Mouse (Mus musculus) forebrain, embryonic 14.5 days (tissue): ENCODE measurements at regions not wholly inside any gene's neighbourhood (a gene's known extent, or its start where the extent isn't known, plus 50 kb on each side); places are given as distances from the start of the nearest gene placed in this dataset.

Experiments
- ATAC-seq: fragments of 200-750 bp; cut with Nextera tagmentation; 2 replicates; pipeline ENCODE4 v1.8.0; 2017; ENCODE audit warnings: mild to moderate bottlenecking, moderate library complexity
- DNase-seq: peaks from one replicate; pipeline ENCODE4 v3.0.0-alpha.2; 2015; ENCODE audit warnings: low spot score
- H3K27ac ChIP-seq: fragments of 300-500 bp; sonication (generic); 2 replicates; pipeline ENCODE4 v1.5.1; 2014; ENCODE audit warnings: low read depth, mild to moderate bottlenecking, control low read depth, low read length, moderate library complexity
- H3K27me3 ChIP-seq: fragments of 300-500 bp; sonication (generic); replicated peaks from 2 replicates; pipeline ENCODE4 v1.6.1; 2014; ENCODE audit warnings: low read length, control low read depth, mixed read lengths; ENCODE audit not compliant: control insufficient read depth, insufficient read depth
- H3K36me3 ChIP-seq: fragments of 300-500 bp; sonication (generic); 2 replicates; pipeline ENCODE4 v1.6.1; 2014; ENCODE audit warnings: low read length, control low read depth; ENCODE audit not compliant: control insufficient read depth, insufficient read depth
- H3K4me1 ChIP-seq: fragments of 300-500 bp; sonication (generic); 2 replicates; pipeline ENCODE4 v1.6.1; 2014; ENCODE audit warnings: antibody characterized with exemption, low read length, control low read depth; ENCODE audit not compliant: control insufficient read depth, insufficient read depth
- H3K4me2 ChIP-seq: fragments of 300-500 bp; sonication (generic); 2 replicates; pipeline ENCODE4 v1.6.1; 2014; ENCODE audit warnings: mild to moderate bottlenecking, control low read depth, low read length
- H3K4me3 ChIP-seq: fragments of 300-500 bp; sonication (generic); 2 replicates; pipeline ENCODE4 v1.5.1; 2014; ENCODE audit warnings: low read depth, low read length, control low read depth
- H3K9ac ChIP-seq: fragments of 300-500 bp; sonication (generic); 2 replicates; pipeline ENCODE4 v1.6.1; 2014; ENCODE audit warnings: mild to moderate bottlenecking, low read length, control low read depth, moderate library complexity
- H3K9me3 ChIP-seq: fragments of 300-500 bp; sonication (generic); replicated peaks from 2 replicates; pipeline ENCODE4 v1.6.1; 2016; ENCODE audit warnings: low read length, control low read depth, mixed read lengths; ENCODE audit not compliant: control insufficient read depth
- WGBS: fragments of 180-500 bp; shearing (Covaris S2); extraction: QIAGEN DNeasy Blood & Tissue Kit; methylation state at CpG from one replicate; pipeline ENCODE4 v1.1.7; 2014; 5-methylcytosine and 5-hydroxymethylcytosine counted together

DNA sequence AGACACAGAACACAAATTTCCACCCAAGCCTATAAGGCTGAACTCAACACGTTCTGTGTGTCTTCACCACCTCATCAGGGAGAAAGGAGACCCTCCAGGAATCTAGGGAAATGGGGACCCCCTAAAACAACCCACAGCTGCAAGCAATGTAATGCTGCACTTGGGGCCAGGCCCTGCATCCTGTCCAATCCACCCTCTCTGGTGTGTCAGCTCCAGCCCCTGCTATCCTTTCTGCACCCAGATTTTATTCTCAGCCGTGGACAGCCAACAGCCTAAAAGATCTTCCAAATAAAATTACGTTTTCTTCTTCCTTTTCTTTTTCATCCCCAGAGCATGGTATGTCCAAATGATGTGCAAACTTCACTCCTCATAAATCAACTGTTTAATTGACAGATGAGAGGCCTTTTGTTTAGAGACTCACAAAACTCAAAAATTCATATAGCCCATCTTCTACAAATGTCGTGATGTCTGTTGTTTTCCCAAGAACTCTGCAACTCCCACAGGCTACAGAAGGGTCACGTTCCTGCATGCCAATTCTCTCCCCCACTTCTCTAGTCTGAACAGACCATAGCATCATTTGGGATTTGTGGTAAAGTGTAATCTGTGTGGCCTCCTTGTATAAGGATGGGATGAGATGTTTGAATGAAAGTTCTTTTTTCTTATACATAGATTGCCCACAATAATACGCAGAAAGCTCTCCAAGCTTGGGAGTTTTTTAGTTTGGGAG lies 142.0 kb upstream of the Igf1 start:
- DNase-seq (no peak), ATAC-seq (no peak)
- WGBS: 86% methylated on average over 6 of the region's 6 CpGs
- Histone ChIP-seq H3K9me3 (no peaks in the 10 kb centered on the region), H3K4me1 (no peaks in the 10 kb centered on the region), H3K4me3 (no peak overlapping the region), H3K36me3 (no peaks in the 10 kb centered on the region), H3K9ac (no peak overlapping the region), H3K27ac (no peak overlapping the region), H3K27me3 (no peaks in the 10 kb centered on the region), H3K4me2 (no peak overlapping the region)

DNA sequence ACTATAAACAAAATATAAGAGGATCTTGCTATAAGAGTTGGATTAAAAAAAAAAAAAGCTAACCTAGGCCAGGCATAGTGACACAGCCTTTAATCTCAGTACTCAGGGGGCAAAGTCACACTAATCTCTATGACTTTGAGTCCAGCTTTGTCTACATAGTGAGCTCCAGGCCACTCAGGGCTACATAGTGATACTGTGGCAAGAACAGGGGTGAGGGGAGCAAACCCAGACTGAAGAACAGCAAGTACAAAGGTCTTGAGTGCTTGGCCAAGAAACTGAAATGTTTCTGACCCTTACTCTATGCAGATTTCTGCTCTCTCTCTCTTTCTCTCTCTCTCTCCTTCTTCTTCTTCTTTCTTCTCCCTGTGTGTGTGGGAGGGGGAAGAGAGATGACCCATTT lies 140.9 kb upstream of the Igf1 start:
- H3K9ac ChIP-seq: no peak overlapping the region
- H3K4me3 ChIP-seq: no peak overlapping the region
- ATAC-seq (no peak), DNase-seq (no peak)
- no peaks in the 10 kb centered on the region for H3K27me3 ChIP-seq
- no peaks in the 10 kb centered on the region for H3K9me3 ChIP-seq
- H3K4me1 ChIP-seq: no peaks in the 10 kb centered on the region
- no peak overlapping the region for H3K4me2 ChIP-seq
- no peak overlapping the region for H3K27ac ChIP-seq
- H3K36me3 ChIP-seq: no peaks in the 10 kb centered on the region

DNA sequence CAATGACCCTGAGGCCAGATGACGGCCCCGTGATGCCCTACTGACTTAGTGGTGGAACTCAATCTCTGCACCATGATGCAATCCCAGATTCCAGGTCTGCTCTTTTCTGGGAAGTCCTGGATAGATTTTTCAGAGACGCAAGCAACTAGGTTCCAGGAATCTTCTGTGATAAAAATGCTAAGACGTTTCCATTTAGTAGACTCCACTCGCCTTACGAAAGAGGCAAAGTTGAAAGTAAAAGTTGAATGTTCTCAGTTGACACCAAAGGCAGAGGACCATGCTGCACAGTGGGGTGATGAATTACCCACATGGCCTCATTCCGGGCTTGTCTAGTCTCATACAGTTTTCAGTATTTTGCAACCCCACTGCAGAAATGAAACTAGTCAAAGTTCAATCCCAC lies 139.6 kb upstream of the Igf1 start:
- Histone ChIP-seq H3K9me3 (no peaks in the 10 kb centered on the region), H3K36me3 (no peaks in the 10 kb centered on the region), H3K27ac (no peak overlapping the region), H3K4me1 (no peaks in the 10 kb centered on the region), H3K27me3 (no peaks in the 10 kb centered on the region), H3K4me2 (no peak overlapping the region), H3K4me3 (no peak overlapping the region), H3K9ac (no peak overlapping the region)
- ATAC-seq: no peak
- DNase-seq: no peak
- 94% methylated on average over 7 of the region's 7 CpGs for WGBS

DNA sequence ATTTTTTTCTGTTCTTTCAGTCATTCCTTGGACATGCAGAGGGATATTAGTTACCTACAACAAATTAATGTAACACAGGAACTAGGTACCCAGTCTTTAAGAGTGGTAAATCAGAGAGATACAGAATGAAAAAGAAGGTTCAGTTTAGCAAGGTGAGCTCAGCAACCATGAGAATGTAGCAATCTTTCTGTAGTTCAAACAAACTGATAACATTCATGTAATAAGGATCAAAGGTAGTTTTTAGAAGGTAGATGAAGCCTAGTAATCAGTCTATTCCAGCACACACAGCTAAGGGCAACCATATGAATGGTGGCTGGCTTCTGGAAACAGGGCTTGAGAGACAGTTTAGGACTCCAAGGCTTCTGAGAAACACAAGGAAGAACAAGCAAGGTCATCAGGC lies 138.1 kb upstream of the Igf1 start:
- no peaks in the 10 kb centered on the region for H3K27me3 ChIP-seq
- H3K9ac ChIP-seq: no peak overlapping the region
- no peak for ATAC-seq
- no peak overlapping the region for H3K4me2 ChIP-seq
- H3K36me3 ChIP-seq: no peaks in the 10 kb centered on the region
- no peaks in the 10 kb centered on the region for H3K4me1 ChIP-seq
- no peak overlapping the region for H3K4me3 ChIP-seq
- no peak overlapping the region for H3K27ac ChIP-seq
- no peaks in the 10 kb centered on the region for H3K9me3 ChIP-seq
- DNase-seq: no peak

DNA sequence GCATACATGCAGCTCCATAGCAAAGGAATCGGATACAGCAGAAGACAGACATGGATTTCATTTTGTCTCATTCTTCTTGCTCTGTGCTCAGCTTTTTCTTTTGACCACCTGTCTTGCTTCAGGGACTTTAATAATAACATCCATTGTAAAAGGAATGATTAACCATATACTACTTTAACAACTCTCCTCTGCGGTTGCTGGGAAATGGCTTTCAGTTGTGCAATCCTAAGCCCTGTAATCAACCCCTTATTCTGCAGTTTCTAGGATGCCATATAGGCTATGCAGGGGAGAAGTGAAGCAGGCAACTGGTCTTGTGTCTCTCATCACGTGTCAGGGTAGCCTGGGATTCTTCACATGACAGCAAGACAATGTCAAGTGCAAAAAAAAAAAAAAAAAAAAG lies 135.8 kb upstream of the Igf1 start:
- no peak for DNase-seq
- Histone ChIP-seq H3K9ac (no peak overlapping the region), H3K9me3 (no peaks in the 10 kb centered on the region), H3K4me3 (no peak overlapping the region), H3K4me2 (no peak overlapping the region), H3K27me3 (no peaks in the 10 kb centered on the region), H3K27ac (no peak overlapping the region), H3K36me3 (no peaks in the 10 kb centered on the region), H3K4me1 (no peaks in the 10 kb centered on the region)
- ATAC-seq: no peak
- 77% methylated on average over 3 of the region's 3 CpGs for WGBS

DNA sequence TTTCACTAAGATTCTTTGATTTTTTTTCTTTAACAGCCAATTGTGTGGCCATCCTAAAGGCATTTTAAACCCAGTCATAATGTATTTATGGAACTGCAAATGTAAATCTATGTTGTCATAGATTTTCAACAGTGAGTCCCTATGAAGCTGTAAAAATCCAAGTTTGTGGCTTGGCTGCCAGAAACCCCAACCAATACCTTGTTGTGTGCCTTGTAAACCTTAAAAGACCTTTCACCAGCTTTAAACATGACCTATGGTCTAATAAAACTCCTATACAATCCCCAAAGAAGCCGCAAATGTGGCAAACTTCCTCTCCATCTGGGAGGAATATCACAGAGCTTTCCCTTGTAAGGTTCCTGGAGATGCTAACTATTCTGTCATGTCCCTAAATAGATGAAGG lies 125.4 kb upstream of the Igf1 start:
- ATAC-seq (no peak), DNase-seq (no peak)
- Histone ChIP-seq H3K27ac (no peak overlapping the region), H3K4me3 (no peak overlapping the region), H3K9me3 (no peaks in the 10 kb centered on the region), H3K4me2 (no peak overlapping the region), H3K9ac (no peak overlapping the region), H3K27me3 (no peaks in the 10 kb centered on the region), H3K4me1 (no peaks in the 10 kb centered on the region), H3K36me3 (no peaks in the 10 kb centered on the region)
- WGBS: 88% methylated on average over 1 of the region's 1 CpGs

DNA sequence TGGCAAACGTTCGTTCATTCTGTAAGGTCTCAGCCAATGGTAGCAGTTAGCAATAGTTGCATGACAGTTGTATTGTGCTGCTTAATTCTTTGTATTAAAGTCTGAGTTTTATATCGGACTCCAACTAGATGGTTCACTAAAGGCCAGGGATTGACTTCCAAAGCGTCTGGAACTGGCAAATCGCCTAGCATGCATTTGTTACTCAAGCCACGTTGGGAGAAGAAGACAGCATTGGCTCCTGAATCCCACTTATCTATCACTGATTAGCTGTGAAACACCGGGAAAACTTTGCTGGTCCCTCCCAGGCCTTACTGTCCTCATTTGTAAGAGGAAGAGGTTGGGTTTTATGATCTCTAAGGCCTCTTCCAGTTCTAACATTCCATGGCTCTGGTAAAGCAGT lies 124.8 kb upstream of the Igf1 start:
- Histone ChIP-seq H3K36me3 (no peaks in the 10 kb centered on the region), H3K9me3 (no peaks in the 10 kb centered on the region), H3K9ac (no peak overlapping the region), H3K4me2 (no peak overlapping the region), H3K27ac (no peak overlapping the region), H3K4me1 (no peaks in the 10 kb centered on the region), H3K4me3 (no peak overlapping the region), H3K27me3 (no peaks in the 10 kb centered on the region)
- no peak for DNase-seq
- WGBS: 89% methylated on average over 7 of the region's 7 CpGs
- no peak for ATAC-seq

DNA sequence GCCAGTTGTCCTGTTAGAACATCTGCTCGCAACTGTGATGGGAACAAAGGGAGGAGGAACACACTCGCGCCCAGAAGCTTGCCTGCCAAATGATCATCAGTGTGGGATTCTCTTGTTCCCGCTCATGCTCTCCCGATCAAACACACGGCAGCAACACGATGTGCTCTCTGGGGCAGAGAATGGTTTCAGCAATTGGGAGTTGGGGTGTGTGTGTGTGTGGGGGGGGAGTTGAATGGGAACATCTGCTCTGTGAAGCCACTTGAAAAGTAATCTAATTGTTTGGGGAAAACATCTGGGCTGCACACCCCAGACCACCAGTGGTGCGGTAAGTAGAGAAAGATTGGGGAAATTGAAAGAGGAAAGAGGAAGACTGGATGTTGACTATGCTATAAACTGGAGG lies 117.7 kb upstream of the Igf1 start:
- DNase-seq: no peak
- H3K36me3 ChIP-seq: no peaks in the 10 kb centered on the region
- no peak overlapping the region for H3K4me2 ChIP-seq
- 68% methylated on average over 8 of the region's 8 CpGs for WGBS
- no peaks in the 10 kb centered on the region for H3K9me3 ChIP-seq
- no peak overlapping the region for H3K4me3 ChIP-seq
- ATAC-seq: no peak
- no peaks in the 10 kb centered on the region for H3K4me1 ChIP-seq
- no peaks in the 10 kb centered on the region for H3K27me3 ChIP-seq
- no peak overlapping the region for H3K9ac ChIP-seq
- no peak overlapping the region for H3K27ac ChIP-seq

DNA sequence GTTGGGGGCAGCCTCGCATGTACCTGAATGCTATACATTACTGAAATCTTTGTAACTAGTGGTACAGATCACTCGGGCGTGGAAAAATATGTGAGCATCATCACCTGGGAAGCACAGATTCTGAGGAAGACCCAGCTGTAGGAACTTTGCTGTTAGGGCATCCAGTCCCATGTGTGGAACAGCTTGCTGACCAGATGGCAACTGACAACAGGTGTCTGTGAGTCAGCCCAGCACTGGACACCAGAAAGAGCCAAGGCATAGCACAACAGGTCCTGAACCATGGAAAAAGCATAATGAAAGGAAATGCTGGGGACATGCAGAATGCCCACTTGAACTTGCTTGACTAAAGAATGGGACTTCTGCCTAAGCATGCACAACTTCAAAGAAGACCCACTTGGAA lies 115.3 kb upstream of the Igf1 start:
- Histone ChIP-seq H3K4me1 (no peaks in the 10 kb centered on the region), H3K27me3 (no peaks in the 10 kb centered on the region), H3K9ac (no peak overlapping the region), H3K27ac (no peak overlapping the region), H3K9me3 (no peaks in the 10 kb centered on the region), H3K4me3 (no peak overlapping the region), H3K36me3 (no peaks in the 10 kb centered on the region), H3K4me2 (no peak overlapping the region)
- DNase-seq (no peak), ATAC-seq (no peak)
- WGBS: 90% methylated on average over 3 of the region's 3 CpGs
